Mouse (Mus musculus): ENCODE results near the gene Kcne1. TPM values are rescaled to one million over a fixed set of nuclear protein-coding genes. Genes with fewer than 3 reads are reported as not detected.

The Kcne1 gene
- total and polyA plus RNA-seq, 3 experiments, result 0.26 to 0.48 TPM; not detected in 1

GRCm38 (mm10) chr16:92319353-92320109 is 39.7 kb downstream of the Kcne1 start:
- Histone ChIP-seq H3K27me3 (replicated peaks) (no peaks in the 10 kb centered on the region), H3K36me3 (replicated peaks in 1 of 2; ENCODE audit: control insufficient read depth in 1 of 2, insufficient read depth in 1 of 2, low read length in 1 of 2) (peaks cover 0 to 5% of the 10 kb centered on the region in 2 experiments), H3K27ac (ENCODE audit: insufficient read depth, low read depth) (no peak overlapping the region), H3K79me2 (replicated peaks; ENCODE audit: control insufficient read depth, extremely low read depth, insufficient read depth, poor library complexity, severe bottlenecking) (no peaks in the 10 kb centered on the region), H3K9ac (ENCODE audit: insufficient read depth, low read depth) (no peak overlapping the region), H3K4me2 (ENCODE audit: insufficient read depth, low read depth, poor library complexity, severe bottlenecking) (no peak overlapping the region), H3K4me1 (ENCODE audit: control insufficient read depth in 1 of 2, insufficient read depth in 2 of 2) (peaks cover 21 to 44% of the 10 kb centered on the region in 2 experiments), H3K4me3 (replicated peaks in 1 of 3; ENCODE audit: low read depth in 2 of 3, low read length in 2 of 3, poor library complexity in 1 of 3) (no peak overlapping the region), H3K9me3 (replicated peaks; ENCODE audit: low read length) (peaks cover 10% of the 10 kb centered on the region)
- peak; percentile 69 for DNase-seq (ENCODE audit: extremely low read depth)
- dilution Hi-C loops (cut with MboI; ENCODE audit: extremely low pct_ligation_motif_present, extremely low pct_unique_long_range_greater_than_20kb, low sequenced_read_pairs), result no loop called here
- in situ Hi-C loops (cut with MboI; ENCODE audit: low pct_ligation_motif_present, low pct_unique_long_range_greater_than_20kb, low sequenced_read_pairs), result no loop called here
- TF ChIP-seq USF1 (IDR thresholded peaks at IDR 0.05; ENCODE audit: low read depth, low read length) (no peak), CTCF (conservative IDR thresholded peaks at IDR 0.05 in 1 of 2, IDR thresholded peaks at IDR 0.05 in 1 of 2; ENCODE audit: low read depth in 2 of 2, low read length in 2 of 2) (peak; percentile 33 to 84; a peak in 3 of 4 replicates), SIN3A (IDR thresholded peaks at IDR 0.05; ENCODE audit: low read length) (no peak), MAX (IDR thresholded peaks at IDR 0.05; ENCODE audit: low read length) (no peak), SMC3 (IDR thresholded peaks at IDR 0.05; ENCODE audit: low read depth, low read length) (peak; percentile 54), EP300 (IDR thresholded peaks at IDR 0.05; ENCODE audit: low read length) (no peak), ZMIZ1 (IDR thresholded peaks at IDR 0.05; ENCODE audit: low read depth, low read length) (no peak), NELFE (IDR thresholded peaks at IDR 0.05; ENCODE audit: low read depth, low read length) (no peak), ZNF384 (IDR thresholded peaks at IDR 0.05; ENCODE audit: low read depth, low read length) (peak; percentile 21; the same call in 1 of the 2 replicates), ELF1 (IDR thresholded peaks at IDR 0.05; ENCODE audit: low read depth, low read length) (0 out of 2 replicates have a peak, but pooled peaks have one; percentile 21), ETS1 (conservative IDR thresholded peaks at IDR 0.05; ENCODE audit: low read depth, low read length) (no peak), USF2 (conservative IDR thresholded peaks at IDR 0.05; ENCODE audit: low read depth, low read length) (no peak), KAT2A (IDR thresholded peaks at IDR 0.05; ENCODE audit: insufficient replicate concordance, low read length) (no peak), RAD21 (IDR thresholded peaks at IDR 0.05; ENCODE audit: low read depth, low read length) (peak; percentile 29), CHD1 (IDR thresholded peaks at IDR 0.05; ENCODE audit: low read depth, low read length) (no peak)

- H3K4me2 ChIP-seq (ENCODE audit: insufficient read depth, low read depth, poor library complexity, severe bottlenecking), result peak overlapping the region; percentile 26; the same call in 1 of the 2 replicates
- peak overlapping the region; percentile 61 for H3K27ac ChIP-seq (ENCODE audit: insufficient read depth, low read depth)
- peak; percentile 70 for DNase-seq (ENCODE audit: extremely low read depth)
- peaks cover 17 to 34% of the 10 kb centered on the region in 2 experiments for H3K36me3 ChIP-seq (replicated peaks in 1 of 2; ENCODE audit: control insufficient read depth in 1 of 2, insufficient read depth in 1 of 2, low read length in 1 of 2)
- no peaks in the 10 kb centered on the region for H3K79me2 ChIP-seq (replicated peaks; ENCODE audit: control insufficient read depth, extremely low read depth, insufficient read depth, poor library complexity, severe bottlenecking)
- no peak overlapping the region for H3K4me3 ChIP-seq (replicated peaks in 1 of 3; ENCODE audit: low read depth in 2 of 3, low read length in 2 of 3, poor library complexity in 1 of 3)
- no peaks in the 10 kb centered on the region for H3K27me3 ChIP-seq (replicated peaks)
- in situ Hi-C loops (cut with MboI; ENCODE audit: low pct_ligation_motif_present, low pct_unique_long_range_greater_than_20kb, low sequenced_read_pairs) (no loop called here), dilution Hi-C loops (cut with MboI; ENCODE audit: extremely low pct_ligation_motif_present, extremely low pct_unique_long_range_greater_than_20kb, low sequenced_read_pairs) (no loop called here)
- no peak overlapping the region for H3K9ac ChIP-seq (ENCODE audit: insufficient read depth, low read depth)
- peaks cover 24 to 48% of the 10 kb centered on the region in 2 experiments for H3K4me1 ChIP-seq (ENCODE audit: control insufficient read depth in 1 of 2, insufficient read depth in 2 of 2)
- H3K9me3 ChIP-seq (replicated peaks; ENCODE audit: low read length), result peaks cover 10% of the 10 kb centered on the region
- peak; percentile 79; the same call in 1 of the 2 replicates for TF ChIP-seq RCOR1 (conservative IDR thresholded peaks at IDR 0.05; ENCODE audit: low read depth, low read length)
- no peak for TF ChIP-seq POLR2AphosphoS2 (IDR thresholded peaks at IDR 0.05; ENCODE audit: low read depth, low read length)
- TF ChIP-seq BHLHE40 (IDR thresholded peaks at IDR 0.05; ENCODE audit: low read depth, low read length), result peak; percentile 73
- peak; percentile 61 for TF ChIP-seq CHD2 (IDR thresholded peaks at IDR 0.05; ENCODE audit: low read length)
- TF ChIP-seq USF2 (conservative IDR thresholded peaks at IDR 0.05; ENCODE audit: low read depth, low read length), result 0 out of 2 replicates have a peak, but pooled peaks have one; percentile 4
- TF ChIP-seq ZC3H11A (IDR thresholded peaks at IDR 0.05; ENCODE audit: low read depth, low read length), result no peak
- peak; percentile 86; the same call in 1 of the 2 replicates for TF ChIP-seq MEF2A (IDR thresholded peaks at IDR 0.05; ENCODE audit: borderline replicate concordance, low read depth, low read length)
- no peak; the same call in 1 of the 2 replicates for TF ChIP-seq JUND (conservative IDR thresholded peaks at IDR 0.05; ENCODE audit: low read depth, low read length)
- no peak for TF ChIP-seq GABPA (IDR thresholded peaks at IDR 0.05; ENCODE audit: insufficient replicate concordance, low read depth, low read length)
- 0 out of 2 replicates have a peak, but pooled peaks have one; percentile 15 for TF ChIP-seq UBTF (IDR thresholded peaks at IDR 0.05; ENCODE audit: low read depth, low read length)
- TF ChIP-seq ELF1 (IDR thresholded peaks at IDR 0.05; ENCODE audit: low read depth, low read length), result peak; percentile 30; the same call in 1 of the 2 replicates
- no peak; the same call in 1 of the 2 replicates for TF ChIP-seq MAFK (IDR thresholded peaks at IDR 0.05; ENCODE audit: insufficient replicate concordance, low read length)
- no peak for TF ChIP-seq PAX5 (IDR thresholded peaks at IDR 0.05; ENCODE audit: low read length)
- no peak for TF ChIP-seq E2F4 (IDR thresholded peaks at IDR 0.05; ENCODE audit: insufficient replicate concordance, low read depth, low read length)
- peak; percentile 95 for TF ChIP-seq IRF4 (IDR thresholded peaks at IDR 0.05; ENCODE audit: low read depth, low read length)
- TF ChIP-seq MXI1 (IDR thresholded peaks at IDR 0.05; ENCODE audit: low read depth, low read length), result 0 out of 2 replicates have a peak, but pooled peaks have one; percentile 24
- no peak for TF ChIP-seq MYC (IDR thresholded peaks at IDR 0.05; ENCODE audit: low read depth, low read length)
Measured at GRCm38 (mm10) chr16:92316049-92316738, 43.1 kb downstream of the Kcne1 start.
